Mouse (Mus musculus): ENCODE results near the gene Plekha1. TPM values are rescaled to one million over a fixed set of nuclear protein-coding genes. Genes with fewer than 3 reads are reported as not detected.

Gene Plekha1
- polyA plus RNA-seq, 1 experiment, result 37.8 TPM

DNA sequence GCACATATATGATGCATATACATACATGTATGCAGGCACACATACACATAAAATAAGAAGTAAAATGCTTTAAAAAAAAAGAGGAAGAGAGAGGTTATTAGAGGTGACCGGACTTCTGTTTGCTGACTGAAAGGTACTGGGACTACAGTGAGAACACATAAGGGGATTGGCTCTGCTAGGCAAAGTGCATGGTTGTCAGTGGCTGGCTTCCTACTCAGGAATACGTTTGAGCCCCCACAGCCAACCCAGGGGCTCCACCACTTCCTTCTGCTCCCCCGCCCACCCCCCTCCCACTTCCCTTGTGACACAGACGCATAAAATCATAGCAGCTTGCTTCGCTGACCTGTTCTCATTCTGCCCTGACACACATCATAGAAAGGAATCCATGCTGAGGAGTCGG is 7.6 kb upstream of the Plekha1 start:
- H3K4me1 ChIP-seq (ENCODE audit: control insufficient read depth, insufficient read depth, low read length), result 0 out of 2 replicates have a peak, but pooled peaks cover 3% of the 10 kb centered on the region
- TF ChIP-seq POLR2A (IDR thresholded peaks at IDR 0.05; ENCODE audit: borderline replicate concordance, low read depth, low read length) (no peak), CTCF (IDR thresholded peaks at IDR 0.05; ENCODE audit: low read depth, low read length) (no peak)

DNA sequence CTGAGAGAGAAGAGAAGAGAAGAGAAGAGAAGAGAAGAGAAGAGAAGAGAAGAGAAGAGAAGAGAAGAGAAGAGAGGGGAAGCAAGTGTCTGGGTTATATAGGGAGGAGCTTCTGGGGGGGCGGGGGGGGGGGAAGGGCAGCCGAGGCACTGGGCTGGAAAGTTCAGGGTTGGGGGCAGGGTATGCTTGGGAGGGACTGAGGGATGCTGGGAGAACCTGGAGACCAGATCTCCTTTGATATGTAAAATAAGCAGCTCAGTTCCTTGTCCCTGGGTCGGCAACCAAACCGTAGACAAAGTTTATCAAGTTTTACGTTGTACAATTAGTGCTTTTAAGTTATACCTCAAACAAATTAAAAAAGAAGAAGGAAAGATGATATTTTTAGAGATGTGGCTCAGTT is 5.6 kb upstream of the Plekha1 start:
- Histone ChIP-seq H3K4me1 (ENCODE audit: control insufficient read depth, insufficient read depth, low read length) (peaks cover 5% of the 10 kb centered on the region; the same call in 1 of the 2 replicates), H3K27ac (ENCODE audit: insufficient read depth, low read depth, low read length) (no peak overlapping the region), H3K4me3 (ENCODE audit: insufficient read depth, low read length) (no peak overlapping the region)
- no peak for TF ChIP-seq POLR2A (IDR thresholded peaks at IDR 0.05; ENCODE audit: borderline replicate concordance, low read depth, low read length)
- no peak for TF ChIP-seq CTCF (IDR thresholded peaks at IDR 0.05; ENCODE audit: low read depth, low read length)

More for the DNA sequence above, 7.6 kb upstream of the Plekha1 start:
- Histone ChIP-seq H3K27ac (ENCODE audit: insufficient read depth, low read depth, low read length) (no peak overlapping the region), H3K4me3 (ENCODE audit: insufficient read depth, low read length) (no peak overlapping the region)

DNA sequence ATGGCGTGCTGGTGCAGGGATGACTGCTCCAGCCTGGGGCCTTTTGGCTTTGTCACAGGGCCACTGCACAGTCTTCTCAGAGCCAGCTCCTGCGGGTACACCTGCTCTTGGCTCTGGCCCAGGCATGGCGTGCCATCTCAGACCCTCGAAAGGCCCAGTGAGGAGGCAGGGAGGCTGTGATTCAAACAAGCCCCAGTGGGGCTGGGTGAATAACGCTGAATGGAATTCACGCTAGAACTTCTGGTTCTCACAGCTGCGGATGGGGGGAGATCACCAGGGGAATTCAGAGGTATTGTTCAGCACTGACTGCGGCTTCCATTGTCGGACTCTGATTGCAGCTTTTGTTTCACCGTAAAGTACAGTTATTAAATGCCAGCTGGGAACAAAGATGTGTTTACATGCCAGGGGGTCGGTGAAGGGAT is 4.8 kb upstream of the Plekha1 start:
- Histone ChIP-seq H3K4me3 (ENCODE audit: insufficient read depth, low read length) (no peak overlapping the region), H3K27ac (ENCODE audit: insufficient read depth, low read depth, low read length) (no peak overlapping the region), H3K4me1 (ENCODE audit: control insufficient read depth, insufficient read depth, low read length) (peaks cover 7% of the 10 kb centered on the region; the same call in 1 of the 2 replicates)
- TF ChIP-seq CTCF (IDR thresholded peaks at IDR 0.05; ENCODE audit: low read depth, low read length), result no peak
- no peak for TF ChIP-seq POLR2A (IDR thresholded peaks at IDR 0.05; ENCODE audit: borderline replicate concordance, low read depth, low read length)

DNA sequence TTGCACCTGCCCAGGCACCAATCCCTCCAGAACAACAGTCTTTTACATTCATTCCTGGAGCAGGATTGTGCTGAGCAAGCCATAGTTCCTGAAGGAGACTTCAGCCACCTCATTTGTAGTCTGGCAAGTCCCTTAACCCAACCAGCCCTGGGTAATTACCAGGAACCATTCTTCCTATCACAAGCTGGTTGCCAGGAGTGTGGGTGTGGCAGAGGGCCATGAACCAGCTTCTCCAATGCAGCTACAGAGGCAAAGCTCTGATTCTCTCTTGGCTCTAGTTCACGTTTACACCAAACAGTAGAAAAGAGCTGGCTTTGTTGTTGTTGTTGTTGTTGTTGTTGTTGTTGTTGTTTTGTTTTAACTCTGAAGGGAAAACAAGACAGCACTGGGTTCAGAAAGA is 3.1 kb upstream of the Plekha1 start:
- Histone ChIP-seq H3K27ac (ENCODE audit: insufficient read depth, low read depth, low read length) (no peak overlapping the region), H3K4me1 (ENCODE audit: control insufficient read depth, insufficient read depth, low read length) (peaks cover 9% of the 10 kb centered on the region), H3K4me3 (ENCODE audit: insufficient read depth, low read length) (no peak overlapping the region)
- no peak for TF ChIP-seq POLR2A (IDR thresholded peaks at IDR 0.05; ENCODE audit: borderline replicate concordance, low read depth, low read length)

DNA sequence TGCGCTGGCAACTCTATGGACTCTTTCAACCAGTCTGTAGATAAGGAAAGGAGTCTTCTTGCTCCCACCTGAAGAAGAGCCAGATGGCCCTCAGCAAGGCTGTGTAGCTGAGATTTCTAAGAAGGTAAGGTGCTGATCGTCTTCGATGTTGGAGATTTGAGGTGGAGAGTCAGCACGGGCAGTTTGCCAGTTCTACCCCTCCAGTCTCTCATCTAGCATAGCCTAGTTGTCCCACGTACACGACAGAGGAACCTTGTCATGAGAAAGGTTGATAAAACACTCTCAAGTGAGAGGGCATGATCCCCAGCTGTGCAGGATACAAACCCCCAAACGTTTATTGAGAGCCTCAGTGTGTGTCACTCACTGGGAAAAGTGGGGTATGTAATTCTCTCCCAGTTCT is 845 bp upstream of the Plekha1 start:
- TF ChIP-seq CTCF (IDR thresholded peaks at IDR 0.05; ENCODE audit: low read depth, low read length), result no peak
- TF ChIP-seq POLR2A (IDR thresholded peaks at IDR 0.05; ENCODE audit: borderline replicate concordance, low read depth, low read length), result no peak
- H3K4me3 ChIP-seq (ENCODE audit: insufficient read depth, low read length), result no peak overlapping the region
- peaks cover 8% of the 10 kb centered on the region for H3K4me1 ChIP-seq (ENCODE audit: control insufficient read depth, insufficient read depth, low read length)
- no peak overlapping the region for H3K27ac ChIP-seq (ENCODE audit: insufficient read depth, low read depth, low read length)

DNA sequence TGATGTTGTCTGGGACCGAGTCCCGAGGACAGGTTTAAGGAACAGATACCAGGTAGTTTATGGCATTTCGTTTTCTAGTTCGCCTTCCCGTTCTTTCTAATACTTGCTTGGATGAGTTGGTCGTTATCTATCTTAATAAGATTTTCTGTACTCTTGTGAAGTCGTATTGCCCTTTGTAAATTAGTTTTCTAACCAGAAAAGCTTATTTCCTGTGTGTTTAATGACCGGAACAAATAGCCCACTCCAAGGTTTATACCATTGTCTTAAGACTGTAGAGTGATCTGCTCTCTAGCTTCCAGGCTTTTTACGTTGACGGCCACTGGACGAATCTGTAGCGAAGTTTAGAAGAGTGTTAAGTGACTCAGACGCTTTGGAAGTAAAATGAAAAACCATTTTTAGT is 1.1 kb downstream of the Plekha1 start:
- H3K27ac ChIP-seq (ENCODE audit: insufficient read depth, low read depth, low read length), result no peak overlapping the region
- no peak for TF ChIP-seq CTCF (IDR thresholded peaks at IDR 0.05; ENCODE audit: low read depth, low read length)
- no peak for TF ChIP-seq POLR2A (IDR thresholded peaks at IDR 0.05; ENCODE audit: borderline replicate concordance, low read depth, low read length)
- peak overlapping the region; percentile 81 for H3K4me3 ChIP-seq (ENCODE audit: insufficient read depth, low read length)
- peaks cover 12% of the 10 kb centered on the region for H3K4me1 ChIP-seq (ENCODE audit: control insufficient read depth, insufficient read depth, low read length)

DNA sequence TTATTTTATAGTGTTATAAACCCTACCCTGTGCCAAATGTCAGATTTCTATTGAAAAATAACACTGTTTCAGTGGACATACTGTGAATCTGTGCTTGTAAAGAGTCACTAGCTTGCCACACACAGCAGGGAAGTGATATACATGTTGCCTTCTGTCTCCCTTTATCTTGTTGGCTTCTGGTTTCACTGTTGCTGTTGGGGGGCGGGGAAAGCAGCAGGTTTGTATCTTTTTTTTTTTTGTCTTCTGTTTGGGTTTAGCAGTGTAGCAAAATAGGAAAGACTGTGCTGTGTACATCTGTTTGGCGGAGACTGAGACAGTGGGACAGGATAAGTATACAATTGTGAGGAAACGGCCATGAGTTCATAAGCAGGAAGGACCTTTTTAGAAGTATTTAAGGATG is 1.7 kb downstream of the Plekha1 start:
- no peak for TF ChIP-seq CTCF (IDR thresholded peaks at IDR 0.05; ENCODE audit: low read depth, low read length)
- no peak for TF ChIP-seq POLR2A (IDR thresholded peaks at IDR 0.05; ENCODE audit: borderline replicate concordance, low read depth, low read length)
- H3K27ac ChIP-seq (ENCODE audit: insufficient read depth, low read depth, low read length), result no peak overlapping the region
- H3K4me1 ChIP-seq (ENCODE audit: control insufficient read depth, insufficient read depth, low read length), result peaks cover 12% of the 10 kb centered on the region
- H3K4me3 ChIP-seq (ENCODE audit: insufficient read depth, low read length), result peak overlapping the region; percentile 17; the same call in 1 of the 2 replicates

DNA sequence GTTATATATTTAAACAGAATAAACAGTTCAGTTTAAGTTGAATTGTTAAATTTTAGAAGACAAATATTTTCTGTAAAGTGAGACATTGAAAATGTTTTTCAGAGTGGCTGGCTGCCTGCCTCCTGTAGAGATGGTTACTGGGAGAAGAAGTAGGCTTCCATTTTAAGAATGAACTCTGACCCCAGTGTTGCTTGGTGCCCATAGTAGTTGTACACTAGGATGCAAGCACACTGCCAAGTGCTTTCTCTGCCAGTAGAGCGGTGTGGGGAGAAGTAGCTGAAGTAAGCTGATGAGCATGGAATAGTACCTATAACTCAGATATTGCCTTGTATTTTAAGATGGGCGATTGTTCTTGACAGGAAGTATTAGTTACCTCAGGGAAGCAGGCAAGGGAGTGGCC is 18.6 kb downstream of the Plekha1 start:
- Histone ChIP-seq H3K4me3 (ENCODE audit: insufficient read depth, low read length) (no peak overlapping the region), H3K4me1 (ENCODE audit: control insufficient read depth, insufficient read depth, low read length) (peaks cover 25% of the 10 kb centered on the region), H3K27ac (ENCODE audit: insufficient read depth, low read depth, low read length) (no peak overlapping the region)
- TF ChIP-seq POLR2A (IDR thresholded peaks at IDR 0.05; ENCODE audit: borderline replicate concordance, low read depth, low read length), result no peak
- TF ChIP-seq CTCF (IDR thresholded peaks at IDR 0.05; ENCODE audit: low read depth, low read length), result no peak

DNA sequence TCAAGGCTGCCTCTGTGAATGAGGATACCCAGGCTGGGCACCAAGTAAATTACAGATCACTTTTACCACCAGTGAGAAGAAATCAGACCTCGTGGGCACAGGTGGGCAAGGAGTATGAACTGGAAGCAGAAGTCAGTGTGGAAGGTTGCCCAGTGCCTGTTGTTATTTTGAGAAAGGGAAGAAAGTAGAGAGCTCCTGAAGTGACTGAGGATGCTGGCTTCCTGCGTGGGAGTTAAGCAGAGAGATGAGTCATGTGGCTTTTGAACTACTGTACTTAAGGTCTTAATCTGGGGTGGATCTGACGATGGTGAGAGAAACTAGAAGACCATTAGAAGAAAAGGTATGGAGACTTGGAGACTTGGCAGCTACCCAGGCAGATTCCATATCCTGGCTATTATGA is 20.7 kb downstream of the Plekha1 start:
- Histone ChIP-seq H3K4me3 (ENCODE audit: insufficient read depth, low read length) (no peak overlapping the region), H3K4me1 (ENCODE audit: control insufficient read depth, insufficient read depth, low read length) (peaks cover 34% of the 10 kb centered on the region), H3K27ac (ENCODE audit: insufficient read depth, low read depth, low read length) (no peak overlapping the region)
- TF ChIP-seq CTCF (IDR thresholded peaks at IDR 0.05; ENCODE audit: low read depth, low read length) (no peak), POLR2A (IDR thresholded peaks at IDR 0.05; ENCODE audit: borderline replicate concordance, low read depth, low read length) (no peak)

DNA sequence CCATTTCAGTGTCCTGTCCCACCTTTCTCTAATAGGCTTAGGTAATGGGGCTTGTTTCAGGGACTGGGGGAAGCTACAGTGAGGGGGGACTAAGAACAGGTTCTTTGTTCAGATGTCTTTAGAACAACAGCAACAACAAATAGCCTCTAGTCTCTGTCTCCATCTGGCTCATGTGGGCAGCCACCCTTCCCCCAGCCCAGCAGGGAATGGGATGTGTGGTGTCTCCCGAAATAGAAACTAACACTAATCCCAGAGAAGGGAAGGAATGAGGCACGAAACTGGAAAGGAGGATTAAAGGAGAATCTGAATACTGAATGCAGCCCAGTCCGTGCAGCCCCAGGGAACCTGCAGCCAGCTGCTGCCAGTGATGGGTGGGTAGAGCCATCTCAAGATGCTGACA is 22.4 kb downstream of the Plekha1 start:
- no peak overlapping the region for H3K4me3 ChIP-seq (ENCODE audit: insufficient read depth, low read length)

DNA sequence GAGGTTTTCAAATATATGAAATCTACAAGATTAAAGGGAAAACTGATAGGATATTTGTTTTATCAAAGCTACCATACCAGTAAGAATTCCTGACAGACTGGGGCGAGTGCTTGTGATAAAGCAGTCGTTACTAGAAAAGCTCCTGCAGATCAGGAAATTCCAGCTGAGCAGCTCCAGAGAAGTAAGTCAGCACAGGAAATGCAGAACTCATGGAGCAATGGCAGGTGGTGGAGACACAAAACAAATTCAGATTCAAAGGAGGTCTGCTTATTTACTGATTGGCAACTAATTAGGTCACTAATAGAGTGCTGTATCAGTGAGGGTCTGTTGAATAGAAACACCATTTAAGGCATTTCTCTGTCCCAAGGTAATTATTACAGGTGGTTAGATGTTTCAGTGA is 25.3 kb downstream of the Plekha1 start:
- no peak for TF ChIP-seq POLR2A (IDR thresholded peaks at IDR 0.05; ENCODE audit: borderline replicate concordance, low read depth, low read length)
- TF ChIP-seq CTCF (IDR thresholded peaks at IDR 0.05; ENCODE audit: low read depth, low read length), result no peak
- no peak overlapping the region for H3K4me3 ChIP-seq (ENCODE audit: insufficient read depth, low read length)
- H3K4me1 ChIP-seq (ENCODE audit: control insufficient read depth, insufficient read depth, low read length), result peaks cover 47% of the 10 kb centered on the region
- H3K27ac ChIP-seq (ENCODE audit: insufficient read depth, low read depth, low read length), result no peak overlapping the region

More for the DNA sequence above, 22.4 kb downstream of the Plekha1 start:
- no peak overlapping the region for H3K27ac ChIP-seq (ENCODE audit: insufficient read depth, low read depth, low read length)
- peaks cover 43% of the 10 kb centered on the region for H3K4me1 ChIP-seq (ENCODE audit: control insufficient read depth, insufficient read depth, low read length)
- TF ChIP-seq POLR2A (IDR thresholded peaks at IDR 0.05; ENCODE audit: borderline replicate concordance, low read depth, low read length), result no peak
